Mouse (Mus musculus) liver, postnatal 0 days (tissue): ENCODE data around the gene Vsig1.

Experiments
- CTCF ChIP-seq: sonication (generic); IDR thresholded peaks from 2 replicates; pipeline ENCODE4 v1.5.1; 2016; ENCODE audit warnings: antibody characterized with exemption, low read depth
- EP300 ChIP-seq: IDR thresholded peaks from 2 replicates; pipeline ENCODE4 v1.6.1; 2016; ENCODE audit warnings: antibody characterized with exemption, low read depth, mild to moderate bottlenecking

DNA sequence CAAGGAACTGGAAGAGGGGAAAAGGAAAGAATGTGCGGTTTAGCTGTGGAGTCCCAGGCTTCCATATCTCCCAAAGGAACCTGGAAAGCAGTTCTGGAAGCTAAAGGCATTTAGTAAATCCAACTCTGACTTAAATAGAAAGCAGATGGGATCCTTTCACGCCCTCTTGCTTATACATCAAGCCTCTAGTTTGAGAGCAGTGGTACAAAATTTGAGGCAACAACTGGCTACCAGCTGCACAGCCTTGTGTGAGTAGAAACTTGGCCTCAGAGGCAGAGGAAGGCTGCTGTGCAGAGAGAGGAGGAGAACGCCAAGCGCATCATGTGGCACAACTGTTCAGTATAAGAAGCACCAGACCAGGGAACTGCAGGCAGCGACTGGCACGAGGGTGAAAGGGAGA, 13.9 kb downstream of the Vsig1 start:
- TF ChIP-seq EP300: no peak
- no peak for TF ChIP-seq CTCF
